Mouse (Mus musculus): ENCODE data around the gene Sema6d. TPM values are rescaled to one million over a fixed set of nuclear protein-coding genes. Genes with fewer than 3 reads are reported as not detected.

Sema6d gene
- polyA plus RNA-seq (2014; fragmentation: Illumina TruSeq; extraction: RNeasy Lipid Tissue Mini Kit (QIAGEN cat#74804); ENCODE audit: low read depth, low replicate concordance): 2.0 TPM

DNA sequence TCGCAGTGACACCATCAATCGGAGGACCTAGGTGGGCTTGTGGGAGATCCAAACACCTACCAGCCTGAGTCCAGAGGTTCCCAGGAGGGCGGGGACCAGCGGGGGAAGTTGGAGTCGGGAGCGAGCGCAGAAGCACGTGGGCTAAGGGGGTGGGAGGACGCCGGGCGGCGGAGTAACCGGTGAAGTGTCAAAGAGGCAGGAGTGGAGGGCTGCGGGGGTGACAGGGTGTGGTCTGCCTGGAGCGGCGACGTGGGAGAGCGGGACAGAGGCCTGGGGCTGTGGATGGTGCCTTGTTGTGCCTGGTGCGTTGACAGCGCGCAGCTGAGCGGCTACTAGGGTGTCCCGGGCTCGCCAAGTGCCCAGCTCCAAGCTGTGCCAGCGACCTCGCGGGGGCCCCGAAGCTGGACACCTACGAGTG, at the start of gene Sema6d:
Gene Sema6d, plus strand, starts transcription at position 157 of the 418 bp plus-strand sequence.

